ENCODE assay signal across 12 mouse cellular contexts in the genomic region with DNA sequence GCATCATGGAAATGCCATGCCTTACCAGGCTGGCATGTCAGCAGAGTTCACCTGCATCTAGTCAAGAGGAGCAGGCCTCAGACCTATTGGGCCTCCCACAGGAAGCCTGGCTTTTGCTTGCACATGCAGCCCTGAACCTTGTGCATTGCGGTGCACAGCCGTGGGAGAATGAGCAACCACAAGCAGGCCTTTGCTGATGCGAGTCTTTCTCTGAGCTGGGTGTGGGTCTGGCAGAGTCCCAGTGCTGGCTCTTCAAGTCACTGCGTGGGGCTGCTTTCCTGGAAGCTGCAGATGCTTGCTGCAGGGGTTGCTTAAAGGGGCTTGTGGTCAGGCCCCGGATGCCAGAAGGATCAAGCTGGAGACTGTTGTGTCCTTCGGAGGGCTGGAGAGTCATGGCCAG.
DNase-seq lines count a peak whose midpoint lies in the region; ATAC-seq lines count a peak whose summit lies in the region.
"Had no signal": no experiment of that assay in that cellular context is flagged by ENCODE, and none has a peak within 500 bp of the region (broad histone marks: within the 10 kb centered on the region; RNA-seq: fewer than 3 reads in every experiment).

No protein-coding gene starts in this region.

- ATAC-seq in heart, embryonic 11.5 days (replicated peaks; ENCODE audit: insufficient number of reproducible peaks, low FRiP score, low TSS enrichment): no peak
- ATAC-seq: CD4-positive, CD25-positive, alpha-beta regulatory T cell, adult 4 months had no signal

- H3K27ac ChIP-seq in heart, embryonic 11.5 days (ENCODE audit: low read depth, low read length): no peak overlapping the region
- H3K27ac ChIP-seq: limb, embryonic 12.5 days; neural tube, embryonic 12.5 days had no signal

- DNase-seq in heart, adult 18-20 months: peak; percentile 26
- DNase-seq in ovary, adult 18-20 months (ENCODE audit: low spot score): peak; percentile 23
- no peak for DNase-seq in ovary, postnatal 14 days (ENCODE audit: low spot score)
- DNase-seq in fibroblast of lung, adult 2 months (ENCODE audit: low read depth): peak; percentile 75
- DNase-seq in thymus, postnatal 14 days: peak; percentile 39
- DNase-seq in layer of hippocampus, adult 18-20 months (ENCODE audit: low spot score in 2 of 2): no peak
- no peak for DNase-seq in retina, postnatal 1 day
- DNase-seq: embryo, embryonic 11 days had no signal

- WGBS in heart, embryonic 11.5 days (ENCODE audit: insufficient replicate concordance): 77% methylated on average over 6 of the region's 6 CpGs

- no peak overlapping the region for H3K4me2 ChIP-seq in heart, embryonic 11.5 days
- H3K4me2 ChIP-seq: limb, embryonic 12.5 days; neural tube, embryonic 12.5 days had no signal

- peaks cover under 1% of the 10 kb centered on the region; the same call in 1 of the 2 replicates for H3K27me3 ChIP-seq in heart, embryonic 11.5 days (ENCODE audit: control insufficient read depth, insufficient read depth, low read length)
- H3K27me3 ChIP-seq: limb, embryonic 12.5 days; neural tube, embryonic 12.5 days had no signal

- no peak overlapping the region for H3K4me3 ChIP-seq in heart, embryonic 11.5 days (ENCODE audit: low read depth, low read length)
- H3K4me3 ChIP-seq: limb, embryonic 12.5 days; neural tube, embryonic 12.5 days had no signal

- peaks cover 3% of the 10 kb centered on the region; the same call in 1 of the 2 replicates for H3K4me1 ChIP-seq in heart, embryonic 11.5 days (ENCODE audit: control insufficient read depth, insufficient read depth, low read length)
- H3K4me1 ChIP-seq: limb, embryonic 12.5 days; neural tube, embryonic 12.5 days had no signal

- H3K9ac ChIP-seq in heart, embryonic 11.5 days (ENCODE audit: low read depth, low read length): no peak overlapping the region
- H3K9ac ChIP-seq: limb, embryonic 12.5 days; neural tube, embryonic 12.5 days had no signal

- H3K36me3 ChIP-seq in heart, embryonic 11.5 days (ENCODE audit: control insufficient read depth, insufficient read depth, low read length): no peaks in the 10 kb centered on the region
- H3K36me3 ChIP-seq: neural tube, embryonic 12.5 days had no signal

- H3K9me3 ChIP-seq in heart, embryonic 11.5 days (replicated peaks; ENCODE audit: control insufficient read depth, low read length): no peaks in the 10 kb centered on the region
- H3K9me3 ChIP-seq: limb, embryonic 12.5 days; neural tube, embryonic 12.5 days had no signal

Comparison
In these comparisons a context has a peak if more than half of its experiments do, and no peak if none do; other contexts are left out.
1. DNase-seq: peak in heart, adult 18-20 months (2 of 2), ovary, adult 18-20 months (single experiment), fibroblast of lung, adult 2 months (single experiment) and thymus, postnatal 14 days (single experiment); none in ovary, postnatal 14 days (single experiment), layer of hippocampus, adult 18-20 months (0 of 2) and retina, postnatal 1 day (single experiment).